Mouse (Mus musculus) ES-E14 (cell line): ENCODE measurements around the gene Flii.

Experiments
- HCFC1 ChIP-seq: IDR thresholded peaks from 2 replicates; pipeline ENCODE4 v1.6.1; 2012; ENCODE audit warnings: low read length, inconsistent platforms, borderline replicate concordance; ENCODE audit not compliant: insufficient read depth
- MAFK ChIP-seq: IDR thresholded peaks from 2 replicates; pipeline ENCODE4 v1.6.1; 2014; ENCODE audit warnings: mild to moderate bottlenecking, low read depth, low read length, inconsistent platforms; ENCODE audit not compliant: insufficient read depth
- ZNF384 ChIP-seq: IDR thresholded peaks from 2 replicates; pipeline ENCODE4 v1.6.1; 2012; ENCODE audit warnings: low read depth, low read length, inconsistent platforms

DNA sequence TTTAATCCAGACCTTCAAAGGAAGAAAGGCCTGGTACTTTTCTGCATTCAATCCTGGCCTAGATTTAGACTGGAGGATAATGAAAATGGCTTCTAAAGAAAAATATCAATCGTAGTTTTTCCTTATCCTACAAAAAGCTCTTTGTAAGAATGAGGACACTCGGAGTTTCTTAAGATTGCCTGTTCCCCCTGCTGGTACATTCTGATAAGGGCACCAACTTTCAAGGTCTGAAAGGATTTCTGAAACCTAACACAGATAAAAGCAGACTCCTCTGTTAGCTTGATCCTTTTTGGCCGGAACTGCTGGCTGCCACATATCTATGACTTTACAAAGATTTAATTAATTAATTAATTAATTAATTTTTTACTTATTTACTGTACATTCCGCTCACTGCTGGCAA lies 39.9 kb upstream of the Flii start:
- no peak for TF ChIP-seq ZNF384
- TF ChIP-seq HCFC1, result no peak
- TF ChIP-seq MAFK, result no peak
